21 mouse cellular contexts compared by ENCODE assay signal in the genomic region with DNA sequence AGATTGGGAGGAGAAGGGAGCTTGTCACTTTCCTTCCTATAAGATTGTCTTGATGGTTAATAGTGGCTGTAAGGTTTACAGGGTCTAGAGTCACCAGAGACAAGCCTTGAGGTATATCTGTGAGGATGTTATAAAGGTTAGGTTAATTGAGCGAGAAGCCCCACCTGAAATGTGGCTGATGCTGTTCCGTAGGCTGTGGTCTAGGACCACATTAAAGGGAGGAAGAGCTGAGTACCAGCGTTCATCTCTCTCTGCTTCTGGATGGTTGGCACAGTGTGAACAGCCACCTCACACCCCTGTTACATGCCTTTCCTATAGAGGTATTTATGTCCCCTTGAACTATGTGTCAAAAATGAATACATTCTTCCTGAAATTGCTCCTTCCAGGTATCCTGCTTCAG.
A peak's percentile ranks its signal among the peaks of the same experiment; 100 is the strongest.
DNase-seq lines count a peak whose midpoint lies in the region; ATAC-seq and TF ChIP-seq lines count a peak whose summit lies in the region.
"Had no signal": no experiment of that assay in that cellular context is flagged by ENCODE, and none has a peak within 500 bp of the region (broad histone marks: within the 10 kb centered on the region; RNA-seq: fewer than 3 reads in every experiment).

No protein-coding gene starts in this region.

- no peak for TF ChIP-seq CTCF in cerebellum, adult 2 months (IDR thresholded peaks at IDR 0.05; ENCODE audit: borderline replicate concordance, insufficient read depth, low read depth, low read length)

- H3K27ac ChIP-seq in cerebellum, adult 2 months (ENCODE audit: insufficient read depth, low read length): no peak overlapping the region
- H3K27ac ChIP-seq: embryonic facial prominence, embryonic 15.5 days; forebrain, embryonic 10.5 days; heart, embryonic 13.5 days; hindbrain, embryonic 15.5 days had no signal

- no peak overlapping the region for H3K4me3 ChIP-seq in cerebellum, adult 2 months (replicated peaks; ENCODE audit: insufficient read depth, low read depth, low read length)
- H3K4me3 ChIP-seq: embryonic facial prominence, embryonic 15.5 days; erythroblast, embryonic 14.5 days; forebrain, embryonic 10.5 days; heart, embryonic 13.5 days; hindbrain, embryonic 15.5 days had no signal

- no peaks in the 10 kb centered on the region for H3K27me3 ChIP-seq in cerebellum, adult 2 months (ENCODE audit: control insufficient read depth, insufficient read depth, low read length)
- H3K27me3 ChIP-seq: embryonic facial prominence, embryonic 15.5 days; heart, embryonic 13.5 days; hindbrain, embryonic 15.5 days had no signal

- peak; percentile 75 for DNase-seq in thymus, postnatal 0 days (ENCODE audit: low spot score)
- DNase-seq in thymus, postnatal 14 days: no peak
- peak; percentile 88 for DNase-seq in naive thymus-derived CD4-positive, alpha-beta T cell, adult 2 months (ENCODE audit: low read depth)
- no peak for DNase-seq in cerebellum, adult 2 months
- no peak for DNase-seq in left cerebral cortex, adult 18-20 months (ENCODE audit: low spot score in 2 of 2)
- no peak for DNase-seq in right cerebral cortex, postnatal 4 days
- DNase-seq: adrenal gland, adult 2 months; adrenal gland, postnatal 25 days; cerebellum, adult 18-20 months; cerebellum, postnatal 14 days; embryo, embryonic 11 days; gastrocnemius, postnatal 36 days; heart, adult 18-20 months; heart, postnatal 36 days had no signal

- WGBS in cerebellum, adult 2 months: 91% methylated on average over 3 of the region's 3 CpGs

- ATAC-seq in activated CD4-positive, CD25-positive, alpha-beta regulatory T cell, adult 4 months: peak; percentile 70
- ATAC-seq: forebrain, embryonic 14.5 days had no signal

- peaks cover under 1% of the 10 kb centered on the region; the same call in 1 of the 2 replicates for H3K4me1 ChIP-seq in cerebellum, adult 2 months (ENCODE audit: control insufficient read depth, insufficient read depth, low read length)

- TF ChIP-seq POLR2A in cerebellum, adult 2 months (IDR thresholded peaks at IDR 0.05; ENCODE audit: borderline replicate concordance, insufficient read depth, low read length): no peak

Comparison
In these comparisons a context has a peak if more than half of its experiments do, and no peak if none do; other contexts are left out.
1. DNase-seq: peak in thymus, postnatal 0 days (single experiment) and naive thymus-derived CD4-positive, alpha-beta T cell, adult 2 months (single experiment); none in thymus, postnatal 14 days (single experiment), cerebellum, adult 2 months (0 of 2), left cerebral cortex, adult 18-20 months (0 of 2) and right cerebral cortex, postnatal 4 days (single experiment).